Mouse (Mus musculus) small intestine, adult 2 months (tissue): ENCODE data around the gene Rundc1. TPM values are rescaled to one million over a fixed set of nuclear protein-coding genes. Genes with fewer than 3 reads are reported as not detected.
A peak's percentile ranks its signal among the peaks of the same experiment; 100 is the strongest.

Source experiments
- H3K27ac ChIP-seq: fragments of 200-500 bp; 2 replicates; pipeline ENCODE4 v1.5.1; 2012; ENCODE audit warnings: low read depth, low read length, control low read depth, inconsistent platforms; ENCODE audit not compliant: insufficient read depth
- H3K27me3 ChIP-seq: fragments of 200-500 bp; 2 replicates; pipeline ENCODE4 v1.6.1; 2012; ENCODE audit warnings: mild to moderate bottlenecking, moderate library complexity, low read length, inconsistent platforms; ENCODE audit not compliant: control insufficient read depth, insufficient read depth
- H3K36me3 ChIP-seq: fragments of 200-500 bp; 2 replicates; pipeline ENCODE4 v1.6.1; 2012; ENCODE audit warnings: mild to moderate bottlenecking, low read length, control low read depth, inconsistent platforms; ENCODE audit not compliant: control insufficient read depth, insufficient read depth
- H3K4me1 ChIP-seq: fragments of 200-500 bp; 2 replicates; pipeline ENCODE4 v1.6.1; 2012; ENCODE audit warnings: low read length, inconsistent platforms, mixed read lengths; ENCODE audit not compliant: control insufficient read depth, insufficient read depth, insufficient read length
- H3K4me3 ChIP-seq: fragments of 200-500 bp; 2 replicates; pipeline ENCODE4 v1.5.1; 2012; ENCODE audit warnings: low read depth, mild to moderate bottlenecking, control low read depth, inconsistent platforms, low read length, moderate library complexity
- CTCF ChIP-seq: fragments of 200-500 bp; IDR thresholded peaks from 2 replicates; pipeline ENCODE4 v1.5.1; 2012; ENCODE audit warnings: low read depth, mild to moderate bottlenecking, control low read depth, inconsistent platforms, low read length, moderate library complexity, mixed read lengths; ENCODE audit not compliant: insufficient replicate concordance, insufficient read length; ENCODE audit errors: extremely low read depth
- POLR2A ChIP-seq: fragments of 200-500 bp; IDR thresholded peaks from 2 replicates; pipeline ENCODE4 v1.6.1; 2012; ENCODE audit warnings: low read depth, mild to moderate bottlenecking, control low read depth, inconsistent platforms, low read length, moderate library complexity
- WGBS: fragments of 180-500 bp; shearing (Covaris S2); methylation state at CpG from one replicate; pipeline ENCODE4 v1.1.7; 2018; 5-methylcytosine and 5-hydroxymethylcytosine counted together
- polyA plus RNA-seq: library from polyadenylated mRNA; depleted of rRNA; stranded (reverse); fragments of >200 nt; gene quantifications from 2 replicates; pipeline ENCODE4 v1.2.3, GENCODE M21; 2012

Gene Rundc1
- polyA plus RNA-seq, 1 experiment: 23.7 TPM

- WGBS: under 1% methylated on average over 45 of the region's 45 CpGs
- Histone ChIP-seq H3K4me3 (peak within 1 kb of the TSS; percentile 83), H3K4me1 (no peaks in the 10 kb centered on the region), H3K27ac (no peak within 1 kb of the TSS), H3K36me3 (peaks cover 7% of the 10 kb centered on the region), H3K27me3 (no peaks in the 10 kb centered on the region)
- TF ChIP-seq POLR2A (no peak), CTCF (no peak)
Measured at GRCm38 (mm10) chr11:101417101-101417855, 7.6 kb upstream of the Rundc1 start, which contains the start of gene Aarsd1. Gene Aarsd1, minus strand, starts transcription at chr11:101417615.

GRCm38 (mm10) chr11:101418991-101419390, 5.9 kb upstream of the Rundc1 start:
- no peak for TF ChIP-seq POLR2A
- TF ChIP-seq CTCF: no peak
- Histone ChIP-seq H3K27me3 (no peaks in the 10 kb centered on the region), H3K27ac (no peak overlapping the region), H3K4me3 (no peak overlapping the region), H3K4me1 (peaks cover under 1% of the 10 kb centered on the region; the same call in 1 of the 2 replicates), H3K36me3 (no peaks in the 10 kb centered on the region)
- 68% methylated on average over 6 of the region's 6 CpGs for WGBS

DNA sequence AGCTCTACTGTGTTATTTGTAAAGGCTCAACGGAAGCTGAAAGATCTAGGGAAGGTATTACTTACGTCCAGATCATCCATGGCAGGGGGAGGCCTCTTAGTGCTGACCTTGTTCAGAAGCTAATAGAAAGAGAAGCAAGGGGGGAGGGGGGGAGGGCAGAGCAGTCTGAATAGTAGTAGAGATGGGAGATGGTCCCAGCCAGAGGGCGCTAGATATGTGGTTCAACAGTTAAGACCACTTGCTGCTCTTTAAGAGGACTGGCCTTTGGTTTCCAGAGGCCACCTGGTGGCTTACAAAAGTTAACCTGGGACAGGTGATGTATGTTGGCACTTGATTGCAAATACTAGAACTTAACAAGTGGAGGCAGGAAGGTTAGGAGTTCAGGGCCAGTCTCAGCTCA, 5.3 kb upstream of the Rundc1 start:
- TF ChIP-seq CTCF (no peak), POLR2A (no peak)
- Histone ChIP-seq H3K27ac (no peak overlapping the region), H3K36me3 (no peaks in the 10 kb centered on the region), H3K4me3 (no peak overlapping the region), H3K4me1 (peaks cover 4% of the 10 kb centered on the region; the same call in 1 of the 2 replicates), H3K27me3 (no peaks in the 10 kb centered on the region)
- 70% methylated on average over 3 of the region's 3 CpGs for WGBS

GRCm38 (mm10) chr11:101420148-101420547, 4.7 kb upstream of the Rundc1 start:
- peaks cover 4% of the 10 kb centered on the region; the same call in 1 of the 2 replicates for H3K4me1 ChIP-seq
- H3K27me3 ChIP-seq: no peaks in the 10 kb centered on the region
- no peak overlapping the region for H3K4me3 ChIP-seq
- WGBS: 87% methylated on average over 5 of the region's 5 CpGs
- no peak for TF ChIP-seq POLR2A
- H3K36me3 ChIP-seq: no peaks in the 10 kb centered on the region
- H3K27ac ChIP-seq: no peak overlapping the region

DNA sequence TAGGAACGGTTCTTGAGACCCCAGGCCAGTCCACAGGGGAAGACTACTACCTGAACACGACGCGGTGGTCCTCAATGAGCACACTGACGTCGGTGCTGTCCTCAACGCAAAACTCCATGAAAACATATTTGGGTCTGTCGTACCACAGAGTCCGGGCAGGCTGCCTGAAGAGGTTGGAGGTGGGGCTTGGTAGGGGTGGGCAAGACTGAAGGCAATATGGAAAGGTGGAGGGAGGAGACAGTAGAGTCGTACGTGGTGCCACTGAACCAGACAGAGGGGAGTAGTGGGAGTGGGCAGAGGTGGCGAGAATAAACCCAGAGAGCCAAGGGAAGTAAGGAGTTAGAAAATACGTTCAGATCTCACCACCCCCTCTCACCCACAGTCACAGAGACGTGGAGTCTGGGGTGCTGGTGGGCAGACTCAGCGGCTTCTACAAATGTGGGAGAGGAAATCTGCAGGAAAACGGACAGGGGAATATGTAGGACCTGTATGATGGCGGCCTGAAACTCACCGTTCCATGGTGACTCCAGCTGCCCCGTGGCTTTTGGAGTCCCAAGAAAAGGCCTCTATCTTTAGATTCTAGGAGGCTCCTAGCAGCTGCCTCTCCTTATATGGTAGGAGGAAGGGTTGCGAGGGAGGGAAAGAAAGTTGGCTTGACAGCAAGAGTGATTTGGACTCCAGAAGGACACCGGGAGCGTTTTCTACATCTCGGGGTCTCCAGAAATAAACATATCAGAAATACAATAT, 607 bp upstream of the Rundc1 start, which contains the start of gene Gm27029:
TSS of gene Gm27029 (minus strand) at position 692 of the 747 bp plus-strand sequence.
- 6% methylated on average over 23 of the region's 23 CpGs for WGBS
- peak within 1 kb of the TSS; percentile 86 for H3K27ac ChIP-seq
- peaks cover 11% of the 10 kb centered on the region; the same call in 1 of the 2 replicates for H3K4me1 ChIP-seq
- H3K4me3 ChIP-seq: peak within 1 kb of the TSS; percentile 96
- TF ChIP-seq CTCF (no peak), POLR2A (no peak)
- no peaks in the 10 kb centered on the region for H3K27me3 ChIP-seq
- H3K36me3 ChIP-seq: 0 out of 2 replicates have a peak, but pooled peaks cover under 1% of the 10 kb centered on the region

- peaks cover 11% of the 10 kb centered on the region for H3K36me3 ChIP-seq
- peak overlapping the region; percentile 27 for H3K4me3 ChIP-seq
- H3K27ac ChIP-seq: no peak overlapping the region
- no peaks in the 10 kb centered on the region for H3K27me3 ChIP-seq
- peaks cover 11% of the 10 kb centered on the region; the same call in 1 of the 2 replicates for H3K4me1 ChIP-seq
- TF ChIP-seq POLR2A (no peak), CTCF (no peak)
- 22% methylated on average over 8 of the region's 8 CpGs for WGBS
Measured at GRCm38 (mm10) chr11:101426165-101426564, 1.3 kb downstream of the Rundc1 start.

- peaks cover 51% of the 10 kb centered on the region for H3K36me3 ChIP-seq
- H3K4me1 ChIP-seq: peaks cover 4% of the 10 kb centered on the region; the same call in 1 of the 2 replicates
- TF ChIP-seq CTCF (no peak), POLR2A (no peak)
- no peaks in the 10 kb centered on the region for H3K27me3 ChIP-seq
- 90% methylated on average over 9 of the region's 9 CpGs for WGBS
- no peak overlapping the region for H3K27ac ChIP-seq
- H3K4me3 ChIP-seq: no peak overlapping the region
Measured at GRCm38 (mm10) chr11:101431327-101431726, 6.4 kb downstream of the Rundc1 start.
